In the genomic region with DNA sequence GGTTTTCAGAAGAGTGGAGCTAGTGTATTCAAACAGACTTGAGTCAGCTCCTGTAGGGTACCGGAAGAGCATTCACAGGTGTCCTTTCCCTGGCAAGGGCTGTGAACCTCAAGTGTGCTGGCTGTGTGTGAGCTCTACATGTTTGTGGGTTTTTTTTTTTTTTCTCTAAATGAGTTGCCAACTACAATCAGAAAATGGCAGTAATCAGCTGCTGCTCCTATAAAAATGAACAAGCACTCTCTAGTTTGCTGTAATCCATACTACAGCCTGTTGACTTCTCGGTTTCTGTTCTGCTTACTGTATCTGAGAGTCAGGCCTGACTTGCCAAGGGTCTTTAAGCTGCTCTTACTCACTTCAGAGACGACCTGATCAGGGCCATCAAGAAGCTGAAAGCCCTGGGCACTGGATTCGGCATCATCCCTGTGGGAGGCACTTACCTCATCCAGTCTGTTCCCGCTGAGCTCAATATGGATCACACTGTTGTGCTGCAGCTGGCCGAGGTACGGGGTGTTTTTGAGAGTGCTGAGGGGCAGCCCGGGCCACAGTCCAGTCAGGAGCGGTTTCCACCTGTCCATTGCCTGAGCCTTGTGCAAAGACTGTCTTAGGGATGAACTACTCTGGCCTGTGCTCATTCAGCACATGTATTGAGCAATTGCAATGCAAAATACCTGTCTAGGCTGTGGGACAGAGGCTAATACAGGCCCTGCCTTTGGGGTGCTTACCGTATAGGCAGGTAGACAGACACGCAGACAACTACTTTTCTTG, we compare ENCODE assay signal across 1 mouse cellular context.
TF ChIP-seq lines count a peak whose summit lies in the region.

No protein-coding gene starts in this region.

TF ChIP-seq in CH12.LX, 34 proteins besides CTCF, POLR2A, EP300 and RAD21 (continued from another document):
- TF ChIP-seq ZC3H11A (IDR thresholded peaks at IDR 0.05; ENCODE audit: low read depth, low read length) (no peak), ZNF384 (IDR thresholded peaks at IDR 0.05; ENCODE audit: low read depth, low read length) (peak; percentile 96), MAX (IDR thresholded peaks at IDR 0.05; ENCODE audit: low read length) (no peak), E2F4 (IDR thresholded peaks at IDR 0.05; ENCODE audit: insufficient replicate concordance, low read depth, low read length) (no peak), RCOR1 (conservative IDR thresholded peaks at IDR 0.05; ENCODE audit: low read depth, low read length) (no peak), GABPA (IDR thresholded peaks at IDR 0.05; ENCODE audit: insufficient replicate concordance, low read depth, low read length) (no peak), KAT2A (IDR thresholded peaks at IDR 0.05; ENCODE audit: insufficient replicate concordance, low read length) (no peak), MXI1 (IDR thresholded peaks at IDR 0.05; ENCODE audit: low read depth, low read length) (no peak), TCF12 (IDR thresholded peaks at IDR 0.05; ENCODE audit: low read depth, low read length) (peak; percentile 59; the same call in 1 of the 2 replicates), JUN (IDR thresholded peaks at IDR 0.05; ENCODE audit: insufficient read depth, low read depth, low read length) (peak; percentile 71), ELF1 (IDR thresholded peaks at IDR 0.05; ENCODE audit: low read depth, low read length) (no peak; the same call in 1 of the 2 replicates), IRF4 (IDR thresholded peaks at IDR 0.05; ENCODE audit: low read depth, low read length) (peak; percentile 95), POLR2AphosphoS2 (IDR thresholded peaks at IDR 0.05; ENCODE audit: low read depth, low read length) (peak; percentile 44; the same call in 1 of the 2 replicates), USF1 (IDR thresholded peaks at IDR 0.05; ENCODE audit: low read depth, low read length) (no peak), CHD1 (IDR thresholded peaks at IDR 0.05; ENCODE audit: low read depth, low read length) (no peak), MYC (IDR thresholded peaks at IDR 0.05; ENCODE audit: low read depth, low read length) (no peak), ZKSCAN1 (IDR thresholded peaks at IDR 0.05; ENCODE audit: borderline replicate concordance, low read depth, low read length) (no peak), NRF1 (IDR thresholded peaks at IDR 0.05; ENCODE audit: low read depth, low read length) (no peak), USF2 (conservative IDR thresholded peaks at IDR 0.05; ENCODE audit: low read depth, low read length) (no peak), SIN3A (IDR thresholded peaks at IDR 0.05; ENCODE audit: low read length) (no peak), MEF2A (IDR thresholded peaks at IDR 0.05; ENCODE audit: borderline replicate concordance, low read depth, low read length) (no peak), CHD2 (IDR thresholded peaks at IDR 0.05; ENCODE audit: low read length) (no peak), PAX5 (IDR thresholded peaks at IDR 0.05; ENCODE audit: low read length) (no peak), SMC3 (IDR thresholded peaks at IDR 0.05; ENCODE audit: low read depth, low read length) (no peak), TBP (conservative IDR thresholded peaks at IDR 0.05; ENCODE audit: low read depth, low read length) (no peak), BHLHE40 (IDR thresholded peaks at IDR 0.05; ENCODE audit: low read depth, low read length) (peak; percentile 83), ZMIZ1 (IDR thresholded peaks at IDR 0.05; ENCODE audit: low read depth, low read length) (peak; percentile 56; the same call in 1 of the 2 replicates), MAFK (IDR thresholded peaks at IDR 0.05; ENCODE audit: insufficient replicate concordance, low read length) (no peak), JUND (conservative IDR thresholded peaks at IDR 0.05; ENCODE audit: low read depth, low read length) (peak; percentile 93)
